Mouse (Mus musculus) olfactory bulb, adult 2 months (tissue): Measurements from ENCODE around the gene Mbd5. TPM values are rescaled to one million over a fixed set of nuclear protein-coding genes. Genes with fewer than 3 reads are reported as not detected.

Experiments used
- H3K27ac ChIP-seq: fragments of 200-500 bp; 2 replicates; pipeline ENCODE4 v1.5.1; 2012; ENCODE audit warnings: low read depth, low read length; ENCODE audit not compliant: insufficient read depth
- H3K4me1 ChIP-seq: fragments of 200-500 bp; 2 replicates; pipeline ENCODE4 v1.6.1; 2012; ENCODE audit warnings: low read length; ENCODE audit not compliant: control insufficient read depth, insufficient read depth
- H3K4me3 ChIP-seq: fragments of 200-500 bp; 2 replicates; pipeline ENCODE4 v1.5.1; 2012; ENCODE audit warnings: mild to moderate bottlenecking, low read depth, low read length, moderate library complexity; ENCODE audit not compliant: insufficient read depth
- CTCF ChIP-seq: fragments of 200-500 bp; IDR thresholded peaks from 2 replicates; pipeline ENCODE4 v1.5.1; 2012; ENCODE audit warnings: low read depth, mild to moderate bottlenecking, low read length, moderate library complexity; ENCODE audit not compliant: insufficient read depth
- POLR2A ChIP-seq: fragments of 200-500 bp; IDR thresholded peaks from 2 replicates; pipeline ENCODE4 v1.6.1; 2012; ENCODE audit warnings: mild to moderate bottlenecking, low read depth, low read length, moderate library complexity; ENCODE audit not compliant: insufficient read depth
- WGBS: fragments of 180-500 bp; shearing (Covaris S2); methylation state at CpG from one replicate; pipeline ENCODE4 v1.1.7; 2018; 5-methylcytosine and 5-hydroxymethylcytosine counted together
- polyA plus RNA-seq: library from polyadenylated mRNA; stranded (reverse); fragments of >200 nt; gene quantifications from 2 replicates; pipeline ENCODE4 v1.2.4, GENCODE M21; 2012; ENCODE audit warnings: low replicate concordance; ENCODE audit not compliant: missing spikeins, insufficient read depth, insufficient read length

Mbd5 gene
- polyA plus RNA-seq, 1 experiment = not detected

GRCm38 (mm10) chr2:49358128-49358814 lies 409.0 kb downstream of the Mbd5 start:
- no peak overlapping the region for H3K27ac ChIP-seq
- TF ChIP-seq CTCF = no peak
- no peak for TF ChIP-seq POLR2A
- 73% methylated on average over 7 of the region's 7 CpGs for whole genome bisulfite sequencing
- no peaks in the 10 kb centered on the region for H3K4me1 ChIP-seq
- H3K4me3 ChIP-seq = no peak overlapping the region

- Histone ChIP-seq H3K4me1 (no peaks in the 10 kb centered on the region), H3K4me3 (no peak overlapping the region), H3K27ac (no peak overlapping the region)
- no peak for TF ChIP-seq CTCF
- no peak for TF ChIP-seq POLR2A
- WGBS = 69% methylated on average over 4 of the region's 4 CpGs
These were observed 409.7 kb downstream of the Mbd5 start for GRCm38 (mm10) chr2:49358839-49359520.

GRCm38 (mm10) chr2:49359706-49360105 lies 410.4 kb downstream of the Mbd5 start:
- WGBS = 82% methylated on average over 4 of the region's 4 CpGs
- TF ChIP-seq CTCF (no peak), POLR2A (no peak)

GRCm38 (mm10) chr2:49364546-49364945 lies 415.2 kb downstream of the Mbd5 start:
- TF ChIP-seq CTCF (no peak), POLR2A (no peak)
- H3K4me1 ChIP-seq = no peaks in the 10 kb centered on the region
- no peak overlapping the region for H3K27ac ChIP-seq
- WGBS = 73% methylated on average over 5 of the region's 5 CpGs
- H3K4me3 ChIP-seq = no peak overlapping the region

More at GRCm38 (mm10) chr2:49359706-49360105, 410.4 kb downstream of the Mbd5 start:
- Histone ChIP-seq H3K4me3 (no peak overlapping the region), H3K4me1 (no peaks in the 10 kb centered on the region), H3K27ac (no peak overlapping the region)

- Histone ChIP-seq H3K4me3 (no peak overlapping the region), H3K27ac (no peak overlapping the region), H3K4me1 (no peaks in the 10 kb centered on the region)
- TF ChIP-seq POLR2A (no peak), CTCF (no peak)
- WGBS = 96% methylated on average over 14 of the region's 14 CpGs
These were observed 417.7 kb downstream of the Mbd5 start for GRCm38 (mm10) chr2:49366878-49367545.

- H3K4me3 ChIP-seq = no peak overlapping the region
- no peak for TF ChIP-seq CTCF
- TF ChIP-seq POLR2A = no peak
- H3K27ac ChIP-seq = no peak overlapping the region
- no peaks in the 10 kb centered on the region for H3K4me1 ChIP-seq
- 65% methylated on average over 17 of the region's 17 CpGs for WGBS
These were observed 418.2 kb downstream of the Mbd5 start for GRCm38 (mm10) chr2:49367546-49367917.

GRCm38 (mm10) chr2:49371632-49372031 lies 422.3 kb downstream of the Mbd5 start:
- TF ChIP-seq CTCF (no peak), POLR2A (no peak)
- H3K4me3 ChIP-seq = no peak overlapping the region
- no peak overlapping the region for H3K27ac ChIP-seq
- H3K4me1 ChIP-seq = no peaks in the 10 kb centered on the region
- WGBS = 55% methylated on average over 5 of the region's 5 CpGs

GRCm38 (mm10) chr2:49372586-49372985 lies 423.3 kb downstream of the Mbd5 start:
- H3K27ac ChIP-seq = no peak overlapping the region
- TF ChIP-seq POLR2A = no peak
- TF ChIP-seq CTCF = no peak
- H3K4me3 ChIP-seq = no peak overlapping the region
- 70% methylated on average over 3 of the region's 3 CpGs for WGBS
- H3K4me1 ChIP-seq = no peaks in the 10 kb centered on the region

Other genes with a start within 250 kb of the Mbd5 start
- not detected in 2 replicates for gene Acvr2a, start 135.4 kb upstream of the Mbd5 start, polyA plus RNA-seq
- not detected in 2 replicates for gene Orc4, start 769 bp downstream of the Mbd5 start, polyA plus RNA-seq